Mouse (Mus musculus) ovary, postnatal 36 days (tissue): ENCODE results near the gene Vwa7.
"Not testable (repeated sequence)": the region's sequence is repeated elsewhere in the genome, so short reads cannot be mapped to it uniquely, and the experiment has no call there.

Source experiments
- DNase-seq: peaks from one replicate; pipeline ENCODE4 v3.0.0; 2022; ENCODE audit warnings: low spot score, mixed read lengths

The Vwa7 gene

DNA sequence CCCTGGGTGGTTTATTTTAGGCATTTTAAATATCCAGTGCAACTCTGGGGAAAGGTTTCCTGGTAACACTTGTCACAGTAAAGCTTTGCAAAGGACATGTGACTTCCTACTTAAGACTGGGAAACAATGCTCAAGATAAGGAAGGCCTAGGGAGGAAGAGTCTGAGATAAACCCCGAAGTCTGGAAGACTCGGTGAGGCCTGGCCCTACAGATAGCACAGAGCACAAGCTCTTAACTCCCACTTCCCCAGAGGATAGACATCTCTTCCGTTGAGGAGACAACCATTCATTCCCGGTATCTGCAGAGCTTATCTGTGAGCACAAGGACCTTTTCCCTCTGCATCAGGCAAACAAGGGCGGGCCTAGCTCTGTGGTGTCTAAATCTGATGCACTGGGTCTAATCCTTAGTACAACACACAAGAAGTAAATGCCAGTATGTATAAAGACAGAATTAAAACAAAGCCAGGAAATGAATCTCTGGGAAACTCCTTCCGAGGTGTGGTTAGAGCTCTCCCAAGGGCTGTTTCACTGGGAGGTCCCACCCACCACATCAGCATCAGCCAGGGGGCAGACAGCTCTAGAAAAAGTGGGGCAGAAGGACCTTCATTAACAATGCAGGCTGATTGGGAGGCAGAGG, 5.6 kb downstream of the Vwa7 start:
- no peak for DNase-seq

DNA sequence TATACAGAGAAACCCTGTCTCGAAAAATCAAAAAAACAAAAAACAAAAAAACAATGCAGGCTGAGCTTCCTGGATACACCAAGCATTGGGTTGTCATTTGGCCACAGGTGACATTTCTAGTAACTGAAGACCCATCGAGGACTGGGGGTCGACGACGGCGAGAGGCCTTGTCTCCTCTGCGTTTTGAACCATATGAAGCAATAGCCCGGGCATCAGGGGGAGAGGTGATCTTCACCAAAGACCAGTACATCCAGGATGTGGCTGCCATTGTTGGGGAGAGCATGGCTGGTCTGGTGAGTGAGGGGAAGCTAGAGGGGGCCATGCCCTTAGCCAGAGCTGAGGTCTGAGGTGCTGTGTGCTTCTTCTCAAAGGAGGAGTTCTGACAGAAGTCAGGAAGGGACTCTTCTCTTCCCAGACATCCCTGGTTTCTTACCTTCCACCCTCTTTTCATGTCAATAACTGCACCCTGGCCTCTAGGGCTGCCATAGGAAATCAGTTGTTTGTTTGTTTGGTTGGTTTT, 6.2 kb downstream of the Vwa7 start:
- DNase-seq: no peak

DNA sequence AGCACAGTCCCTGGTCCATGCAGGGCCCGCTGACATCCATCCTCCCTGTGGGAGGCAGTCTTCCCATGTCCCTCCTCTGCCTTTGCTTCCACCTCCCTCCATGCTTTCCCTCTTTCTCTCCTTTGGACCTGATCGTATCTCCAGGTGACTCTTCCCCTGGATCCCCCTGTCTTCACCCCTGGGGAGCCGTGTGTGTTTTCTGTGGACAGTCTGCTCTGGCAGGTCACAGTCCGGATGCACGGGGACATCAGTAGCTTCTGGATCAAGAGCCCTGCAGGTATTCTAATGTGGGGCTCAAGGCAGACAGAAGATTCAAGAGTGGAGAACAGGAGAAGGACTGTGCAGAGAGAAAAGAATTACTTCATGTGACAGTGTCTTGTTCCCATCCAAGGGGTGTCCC, 6.8 kb downstream of the Vwa7 start:
- no peak for DNase-seq

DNA sequence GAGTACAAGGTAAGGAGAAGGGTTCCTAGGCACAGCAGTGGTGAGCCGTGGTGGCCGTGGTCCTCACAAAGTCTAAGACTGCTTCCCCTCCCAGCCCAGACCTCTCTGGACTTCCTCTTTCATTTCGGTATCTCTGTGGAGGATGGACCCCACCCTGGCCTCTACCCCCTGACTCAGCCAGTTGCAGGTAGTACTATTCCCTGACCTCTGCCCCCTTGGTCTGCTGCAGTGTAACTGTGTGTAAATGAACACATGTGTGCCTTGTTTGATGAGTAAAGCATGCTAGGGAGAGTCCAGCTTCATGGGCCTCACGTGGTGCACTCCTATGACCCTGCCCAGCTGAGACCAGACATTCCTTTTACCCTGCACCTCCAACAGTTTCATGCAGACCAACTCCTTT, 7.4 kb downstream of the Vwa7 start:
- DNase-seq: no peak

DNA sequence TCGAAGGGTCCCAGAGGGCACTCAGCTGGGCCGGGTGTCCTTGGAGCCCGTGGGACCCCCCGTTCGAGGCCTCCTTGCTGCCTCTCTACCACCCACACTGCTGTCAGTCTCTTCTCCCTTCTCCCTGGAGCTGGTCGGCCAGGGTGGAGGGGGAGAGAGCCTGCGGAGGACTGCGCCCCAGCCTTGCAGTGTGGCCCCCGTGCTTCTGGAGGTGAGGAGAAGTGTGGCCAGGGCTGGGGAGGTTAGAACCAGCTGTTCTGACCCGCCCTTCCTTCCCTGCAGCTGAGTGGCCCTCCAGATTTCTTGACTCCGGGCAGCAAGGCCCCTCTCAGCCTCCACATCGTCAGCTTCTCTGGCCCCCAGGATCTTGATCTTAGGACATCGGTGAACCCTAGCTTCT, 7.9 kb downstream of the Vwa7 start:
- no peak for DNase-seq

DNA sequence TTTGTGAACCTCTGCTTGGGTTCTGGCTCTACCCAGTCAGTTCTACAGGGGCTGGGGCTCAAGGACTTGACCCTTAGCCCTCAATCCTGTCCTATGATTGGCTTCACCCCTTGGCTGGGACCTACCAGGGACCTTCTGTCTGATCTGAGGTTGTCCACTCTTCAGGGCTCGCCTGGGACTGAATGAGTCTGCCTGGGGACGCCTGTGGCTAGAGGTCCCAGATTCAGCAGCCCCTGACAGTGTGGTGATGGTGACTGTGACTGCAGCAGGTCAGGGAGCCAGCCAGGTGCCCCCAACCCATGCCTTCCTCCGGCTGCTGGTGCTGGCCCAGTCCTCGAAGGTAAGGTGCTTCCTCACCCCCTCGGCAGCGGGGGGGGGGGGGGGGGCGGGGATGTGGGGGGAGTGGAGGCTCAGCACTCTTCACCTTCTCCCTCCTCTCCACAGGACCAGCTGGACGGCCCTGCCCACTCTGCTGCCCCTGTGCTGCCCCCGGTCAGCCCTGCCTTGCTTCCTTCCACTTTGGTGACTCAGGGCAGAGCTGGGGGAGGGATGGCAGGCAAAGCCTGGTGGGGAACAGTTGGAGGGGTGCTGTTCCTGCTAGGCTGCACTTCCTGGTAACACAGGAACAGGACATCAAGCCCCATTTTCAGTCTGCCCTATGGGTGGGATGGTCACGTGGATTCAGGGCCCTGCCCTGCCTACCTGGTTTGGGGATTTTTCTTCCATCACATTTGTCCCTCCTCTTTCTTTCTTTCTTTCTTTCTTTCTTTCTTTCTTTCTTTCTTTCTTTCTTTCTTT, 8.5 kb downstream of the Vwa7 start:
- no peak for DNase-seq

DNA sequence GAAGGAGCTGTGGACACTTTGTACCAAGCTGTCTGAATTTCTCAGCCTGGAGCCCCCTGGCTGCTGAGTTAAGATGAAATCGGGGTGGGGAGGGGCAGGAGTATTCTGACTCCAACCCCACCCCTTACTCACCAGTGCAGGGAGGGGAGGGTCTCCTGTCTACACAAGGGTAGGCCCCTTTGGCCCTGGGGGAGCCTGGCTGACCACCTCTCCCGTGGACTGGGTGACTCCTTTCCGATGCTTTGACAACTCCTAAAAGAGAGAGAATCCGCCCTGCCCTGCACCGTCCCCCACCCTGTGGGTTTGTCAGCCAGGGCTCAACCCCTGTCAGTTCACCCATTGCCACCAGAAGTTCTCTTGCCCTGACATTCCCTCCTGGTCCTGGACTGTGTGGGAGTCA, 9.8 kb downstream of the Vwa7 start:
- DNase-seq: no peak

DNA sequence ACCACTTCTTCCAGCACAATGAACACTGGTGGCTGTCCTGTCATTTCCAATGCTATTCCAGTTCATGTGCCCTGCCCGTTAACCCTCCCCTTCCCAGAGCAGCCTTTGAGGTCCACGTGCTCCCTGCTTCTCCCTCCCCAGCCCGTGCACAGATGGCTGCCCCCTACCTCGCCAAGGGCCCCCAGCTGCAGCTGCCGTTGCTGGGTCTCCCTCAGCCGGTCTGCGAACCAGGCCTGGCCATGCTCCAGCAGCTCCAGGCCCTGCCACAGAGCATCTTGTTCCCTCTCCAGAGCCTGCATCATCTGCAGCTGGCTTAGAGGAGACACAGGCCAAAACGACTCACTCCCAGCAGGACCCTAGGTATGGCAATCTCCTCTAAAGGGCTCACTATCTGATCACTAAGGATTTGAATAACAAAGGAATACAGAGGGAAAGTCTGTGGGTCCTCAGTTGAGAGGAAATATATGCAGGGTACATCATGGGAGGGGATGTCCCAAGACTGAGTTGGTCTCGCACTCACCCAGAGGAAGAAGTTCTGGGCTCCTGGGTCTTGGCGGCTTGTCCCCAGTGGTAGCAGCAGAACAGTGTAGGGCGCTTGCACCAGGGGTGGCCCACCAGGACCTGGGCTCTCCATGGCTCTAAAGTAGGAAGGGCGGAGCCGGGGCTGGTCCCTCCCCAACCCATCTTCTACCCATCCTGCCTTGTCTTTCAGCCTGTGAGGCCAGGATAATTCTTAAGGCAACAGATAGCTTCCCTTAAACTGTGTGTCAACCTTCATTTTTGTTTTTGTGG, 11.1 kb downstream of the Vwa7 start, which contains the start of gene Sapcd1:
Gene Sapcd1 (minus strand): TSS at position 740 of the 792 bp plus-strand sequence.
- no peak for DNase-seq

DNA sequence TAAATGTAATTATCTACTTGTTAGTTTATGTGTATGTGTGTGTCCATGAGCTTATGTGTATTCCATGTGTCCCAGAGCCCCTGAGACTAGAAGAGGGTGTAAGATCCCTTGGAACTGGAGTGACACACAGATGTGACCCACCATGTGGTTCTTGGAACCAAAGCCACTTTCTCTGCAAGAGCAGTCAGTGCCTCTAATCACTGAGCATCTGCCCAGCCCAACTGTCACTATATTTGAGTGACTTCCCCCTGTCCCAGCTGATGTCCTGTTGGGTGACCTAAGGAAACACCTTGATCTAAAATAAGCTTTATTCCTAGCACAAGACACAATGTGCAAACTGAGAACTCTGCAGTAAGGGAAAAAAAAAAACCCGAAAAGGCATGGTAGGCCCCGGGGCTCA, 11.9 kb downstream of the Vwa7 start:
- DNase-seq: no peak

DNA sequence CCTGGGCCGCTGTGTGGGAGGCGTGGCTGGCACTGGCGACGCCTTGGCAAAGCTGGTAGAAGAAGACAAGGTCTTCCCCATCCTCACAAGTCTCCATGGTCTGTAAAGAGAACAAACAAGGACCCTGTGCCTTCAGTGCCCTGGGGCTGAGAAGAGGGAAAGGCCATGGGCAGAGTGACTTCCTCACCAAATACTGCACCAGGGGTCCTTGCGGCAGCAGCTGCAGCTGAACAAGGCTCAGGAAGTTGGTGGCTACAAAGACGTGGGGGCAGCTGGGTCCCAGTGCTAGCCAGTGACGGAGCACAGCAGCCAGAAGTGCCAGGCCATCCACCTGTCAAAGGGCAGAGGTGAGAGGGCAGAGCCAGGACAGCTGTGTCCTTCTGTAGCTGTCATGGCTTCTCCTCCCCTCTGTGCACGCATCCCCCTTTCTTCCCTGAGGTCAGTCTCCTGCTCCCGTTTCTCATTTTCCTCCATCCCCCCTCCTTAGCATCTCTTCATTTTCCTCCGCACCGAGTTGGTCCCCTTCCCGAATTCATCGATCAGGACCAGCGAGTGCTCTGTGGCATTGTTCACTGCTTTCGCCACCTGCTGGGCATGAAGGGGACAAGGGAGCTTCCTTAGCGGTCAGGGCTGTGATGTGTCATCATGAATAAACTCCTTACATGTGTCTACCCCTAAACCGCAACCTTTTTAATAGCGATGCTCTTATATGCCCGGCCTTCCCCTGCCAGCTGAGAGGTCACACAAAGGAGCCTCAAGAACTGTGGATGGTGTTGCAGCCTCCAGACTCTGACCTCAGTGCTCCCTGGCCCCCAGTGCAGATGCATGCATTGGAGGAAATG, 13.5 kb downstream of the Vwa7 start:
- no peak for DNase-seq

DNA sequence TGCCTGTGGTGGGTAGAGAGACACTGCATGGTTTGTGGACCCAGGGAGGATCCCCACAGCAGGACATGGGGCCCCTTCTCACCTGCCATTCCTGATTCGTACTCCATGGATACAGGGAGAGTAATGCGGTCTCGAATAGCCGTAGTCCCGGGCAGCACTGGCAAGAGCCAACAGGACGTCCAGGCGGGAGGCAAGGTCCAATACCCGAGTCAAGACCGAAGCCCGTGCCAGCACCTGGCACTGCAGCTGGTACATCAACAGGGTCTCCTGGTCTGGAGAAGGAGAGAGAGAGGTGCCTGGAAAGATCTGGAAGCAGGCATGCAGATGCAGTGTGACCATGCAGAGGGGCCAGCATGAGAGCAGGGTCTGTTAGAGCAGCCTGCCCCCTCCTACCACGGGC, 14.9 kb downstream of the Vwa7 start:
- DNase-seq: no peak

DNA sequence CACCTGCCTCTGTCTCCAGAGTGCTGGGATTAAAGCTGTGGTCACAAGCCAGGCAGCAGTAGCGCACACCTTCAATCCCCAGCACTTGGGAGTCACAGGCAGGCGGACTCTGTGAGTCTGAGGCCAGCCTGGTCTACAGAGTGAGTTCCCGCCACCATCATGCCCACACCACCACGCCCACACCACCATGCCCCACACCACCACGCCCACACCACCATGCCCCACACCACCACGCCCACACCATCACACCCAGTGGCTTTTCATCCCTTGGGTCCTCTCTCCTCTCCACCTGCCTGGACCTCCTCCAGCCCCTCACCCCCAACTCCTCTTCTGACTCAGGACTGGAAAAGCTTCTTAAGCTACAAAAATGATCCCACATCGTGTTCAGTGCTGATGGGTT, 15.5 kb downstream of the Vwa7 start:
- DNase-seq: no peak

DNA sequence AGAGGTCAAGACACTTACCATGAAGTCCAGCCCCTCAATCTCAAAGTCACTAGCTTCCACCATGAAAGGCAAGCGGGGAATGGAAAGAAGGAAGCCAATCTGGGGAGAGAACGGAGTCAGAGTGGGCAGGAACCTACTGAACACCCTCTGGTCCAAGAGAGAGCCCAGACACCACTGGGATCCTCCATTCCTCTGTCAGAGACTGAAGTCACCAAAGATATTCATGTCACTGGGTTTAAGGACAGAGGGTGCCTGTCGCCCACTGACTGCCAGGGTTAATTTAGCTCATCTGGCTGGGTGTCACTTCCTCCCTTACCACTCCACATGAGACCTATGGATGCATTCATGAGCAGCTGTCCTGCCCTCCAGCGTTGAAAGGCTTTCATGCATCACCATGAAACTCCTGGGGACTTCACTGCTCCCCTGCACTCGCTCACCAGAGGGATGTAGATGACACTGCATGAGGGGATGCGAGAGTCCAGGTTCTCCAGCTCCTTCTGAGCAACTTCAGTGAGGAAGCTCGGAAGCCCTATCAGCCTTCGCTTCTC, 16.0 kb downstream of the Vwa7 start:
- DNase-seq: no peak

DNA sequence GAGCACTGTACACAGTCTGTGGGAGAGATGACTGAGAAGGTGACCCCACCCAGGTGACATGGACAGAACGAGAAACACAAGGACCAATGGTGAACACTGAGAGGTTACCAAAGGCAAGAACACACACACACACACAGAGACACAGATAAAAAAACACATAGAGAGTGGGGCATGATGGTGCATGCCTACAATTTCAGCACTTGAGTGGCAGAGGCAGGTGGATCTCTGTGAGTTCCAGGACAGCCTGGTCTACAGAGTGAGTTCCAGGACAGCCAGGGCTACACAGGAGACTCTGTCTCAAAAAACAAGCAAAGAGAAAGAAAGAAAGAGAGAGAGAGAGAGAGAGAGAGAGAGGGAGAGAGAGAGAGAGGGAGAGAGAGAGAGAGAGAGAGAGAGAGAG, 17.3 kb downstream of the Vwa7 start:
- not testable (repeated sequence) for DNase-seq

DNA sequence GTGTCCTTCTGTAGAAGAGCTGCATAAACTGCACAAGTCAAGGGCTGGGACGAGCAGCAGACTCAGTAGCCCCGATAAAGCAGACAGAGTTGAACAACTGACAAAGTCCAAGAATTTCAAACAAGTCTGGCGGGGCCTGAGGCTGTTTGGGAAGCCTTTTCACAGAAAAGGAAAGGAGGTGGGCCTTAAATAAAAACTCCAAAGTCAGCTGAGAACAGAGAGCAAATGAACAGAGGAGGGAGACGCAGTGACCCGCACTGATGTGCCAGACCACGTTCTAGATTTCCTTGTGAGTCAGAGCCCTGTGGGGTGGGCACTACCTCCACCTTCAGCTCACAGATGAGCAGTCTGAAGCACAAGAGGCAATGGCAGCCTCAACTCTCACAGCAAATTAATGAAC, 18.5 kb downstream of the Vwa7 start:
- no peak for DNase-seq

DNA sequence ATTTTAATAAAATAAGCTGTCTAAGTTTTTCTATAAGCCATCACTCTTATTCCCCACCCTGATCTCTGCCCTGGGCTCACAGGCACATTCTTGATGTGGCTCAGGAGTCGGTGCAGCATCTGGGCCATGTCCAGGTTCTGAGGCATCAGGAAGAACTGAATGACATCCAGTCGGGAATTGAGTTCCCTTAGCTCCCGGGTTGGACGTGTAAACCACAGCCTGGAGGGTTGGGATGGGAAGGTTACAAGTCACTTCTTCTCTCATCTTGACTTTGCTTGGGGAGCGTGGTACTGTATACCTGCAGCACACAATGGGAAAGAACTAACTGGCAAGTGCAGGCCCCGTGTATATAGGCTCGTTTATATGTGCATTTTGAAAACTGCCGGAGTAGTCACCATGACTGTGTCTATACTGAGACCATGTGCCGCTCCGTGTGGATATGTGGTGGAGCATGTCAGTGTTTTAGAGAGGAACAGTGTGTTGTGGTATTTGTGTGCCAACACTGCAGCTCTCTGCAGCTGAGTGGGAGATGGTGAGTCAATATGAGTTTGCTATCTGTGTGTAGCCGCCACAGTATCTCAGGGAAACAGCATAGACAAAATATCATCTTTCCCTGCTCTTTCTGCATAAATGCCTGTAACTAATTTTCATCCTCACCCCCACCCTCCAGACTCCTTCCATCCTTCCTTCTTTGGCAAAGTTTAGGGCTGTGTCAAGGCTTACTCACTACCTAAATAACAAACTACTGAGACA, 22.9 kb downstream of the Vwa7 start:
- no peak for DNase-seq

DNA sequence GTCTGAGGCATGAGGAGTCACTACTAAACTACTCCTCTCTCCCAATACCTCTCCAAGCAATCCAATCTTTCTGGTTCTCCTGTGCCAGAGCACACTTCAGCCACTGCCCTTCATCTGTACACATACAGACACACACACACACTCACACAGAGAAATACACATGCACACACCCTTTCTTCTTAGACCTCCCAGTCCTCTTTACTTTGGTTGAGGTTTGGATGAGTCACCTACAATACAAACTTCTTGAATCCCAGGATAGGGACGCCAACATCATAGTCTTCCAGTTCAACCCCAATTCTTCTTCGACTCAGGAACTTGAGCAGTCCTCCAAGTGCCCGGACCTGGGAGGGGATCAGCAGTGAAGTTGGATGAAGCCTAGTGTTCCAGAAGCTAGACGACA, 27.4 kb downstream of the Vwa7 start:
- DNase-seq: no peak

DNA sequence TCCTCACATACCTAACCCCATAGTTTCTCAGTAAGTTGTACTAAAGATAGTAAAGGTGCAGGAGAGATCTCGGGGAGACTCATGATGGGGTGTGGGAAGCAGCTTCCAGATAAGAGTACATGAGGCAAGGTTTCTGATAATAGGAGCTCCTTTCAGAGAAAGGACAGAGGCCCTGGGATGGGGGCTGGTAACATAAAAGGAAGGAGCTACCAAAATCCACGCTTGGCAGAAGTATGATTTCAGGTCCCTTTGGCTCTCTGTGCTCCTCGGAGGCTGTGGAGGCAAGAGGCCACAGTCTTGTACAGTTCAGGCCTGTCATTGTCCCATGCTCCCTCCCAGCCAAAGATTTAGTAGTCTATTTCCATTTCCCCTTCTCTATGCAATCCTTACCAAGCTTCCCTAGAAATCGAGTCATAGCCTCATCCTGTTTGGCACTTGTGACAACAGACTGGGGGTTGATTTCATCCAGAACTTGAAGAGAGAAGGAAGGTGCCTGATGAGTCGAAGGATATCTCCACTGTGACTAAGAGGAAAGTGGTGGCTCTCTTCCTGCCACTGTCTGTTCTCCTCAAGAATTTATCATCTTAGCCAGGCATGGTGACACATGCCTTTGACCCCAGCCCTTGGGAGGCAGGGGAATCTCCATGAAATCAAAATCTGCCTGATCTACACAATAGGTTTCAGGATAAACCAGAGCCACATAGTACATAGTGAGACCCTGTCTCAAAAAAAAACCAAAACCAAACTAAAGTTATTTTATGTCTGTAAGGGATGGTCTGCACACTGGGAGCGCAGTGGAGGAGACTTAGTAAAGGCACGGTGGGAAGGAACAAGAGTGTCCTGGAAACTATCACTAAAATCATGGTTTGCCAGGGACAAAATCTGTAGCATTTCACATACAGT, 28.8 kb downstream of the Vwa7 start:
- no peak for DNase-seq

DNA sequence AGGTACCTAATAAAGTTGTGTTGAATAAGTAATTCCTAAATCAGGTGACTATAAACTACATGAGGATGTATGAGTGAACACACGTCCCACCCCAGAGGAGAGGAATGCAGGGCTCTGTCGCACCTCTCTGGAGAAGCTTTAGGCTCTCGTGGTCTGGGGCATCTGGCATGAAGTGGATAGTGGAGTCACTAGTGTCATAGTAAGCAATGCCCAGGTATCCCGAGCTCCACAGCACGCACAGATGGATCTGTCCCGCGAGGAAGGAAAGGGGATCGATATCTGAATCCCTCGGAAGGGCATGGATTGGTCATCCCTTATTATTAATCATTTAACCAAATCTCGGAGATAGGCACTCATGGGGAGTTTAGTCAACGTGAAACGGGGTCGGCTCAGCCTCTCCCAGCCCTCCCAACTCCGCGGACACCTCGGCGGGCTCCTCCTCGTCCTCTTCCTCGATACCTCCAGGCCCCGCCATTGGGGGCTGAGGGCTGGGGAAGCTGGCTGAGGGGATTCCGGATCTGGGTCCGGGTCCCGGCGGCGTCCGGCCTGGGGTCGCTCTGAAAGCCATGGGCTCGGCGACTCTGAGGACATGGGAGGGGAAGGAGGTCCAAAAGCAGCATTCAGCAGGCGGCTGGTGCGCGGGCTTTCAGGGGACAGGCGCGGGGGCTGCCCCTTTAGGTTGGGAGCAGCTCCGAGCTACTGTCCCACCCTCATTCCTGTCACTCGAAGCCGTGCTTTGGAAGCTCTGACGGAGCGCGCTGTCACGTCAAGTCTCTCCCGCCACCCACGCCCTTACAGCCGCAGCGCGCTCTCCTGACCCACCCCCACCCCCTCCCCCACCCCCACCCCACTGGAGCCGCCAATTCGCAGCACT, 29.7 kb downstream of the Vwa7 start:
- peak; percentile 36 for DNase-seq
